ENCODE assay signal across 12 mouse cellular contexts in the genomic region with DNA sequence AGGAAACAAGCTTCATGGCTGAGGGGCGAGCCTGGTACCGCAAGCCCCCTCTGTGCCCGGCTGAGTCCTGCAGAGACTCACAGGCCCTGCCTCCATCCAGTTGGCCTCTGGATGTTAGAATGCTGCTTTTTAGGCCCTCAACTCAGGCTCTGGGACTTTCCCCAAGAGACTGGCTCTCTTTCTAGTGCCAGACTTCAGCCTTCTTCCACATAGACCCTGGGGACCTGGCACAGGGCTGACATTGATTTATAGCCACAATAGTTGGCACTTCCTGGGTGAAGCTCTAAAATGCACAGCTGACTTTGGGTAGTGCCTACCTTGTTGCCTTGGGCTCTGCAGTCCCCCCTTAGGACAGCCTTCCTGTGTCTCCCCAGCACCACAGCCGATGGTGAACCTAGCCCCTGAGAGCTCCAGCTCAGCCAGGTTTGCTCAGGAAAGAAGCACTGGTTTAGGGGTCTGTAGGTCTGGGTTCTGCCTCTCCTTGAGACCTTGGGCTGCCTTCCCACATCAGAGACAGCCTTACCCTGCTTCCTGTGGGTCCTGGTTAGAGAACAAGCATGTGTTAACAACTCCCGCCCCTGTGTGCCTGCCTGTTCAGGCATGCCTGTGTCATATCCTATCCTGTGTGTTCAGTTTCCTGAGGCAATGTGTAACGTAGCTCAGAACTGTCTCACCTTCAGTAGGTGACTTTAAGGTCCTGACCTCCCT. TPM values are rescaled to one million over a fixed set of nuclear protein-coding genes. Genes with fewer than 3 reads are reported as not detected.
DNase-seq lines count a peak whose midpoint lies in the region; TF ChIP-seq lines count a peak whose summit lies in the region.
"Had no signal": no experiment of that assay in that cellular context is flagged by ENCODE, and none has a peak within 500 bp of the region (broad histone marks: within the 10 kb centered on the region; RNA-seq: fewer than 3 reads in every experiment).

No protein-coding gene starts in this region.

- no peaks in the 10 kb centered on the region for H3K27me3 ChIP-seq in thymus, adult 2 months (ENCODE audit: control insufficient read depth, insufficient read depth, low read length)
- H3K27me3 ChIP-seq: forebrain, embryonic 15.5 days had no signal

- no peak for TF ChIP-seq CTCF in thymus, adult 2 months (IDR thresholded peaks at IDR 0.05; ENCODE audit: borderline replicate concordance, control insufficient read depth, extremely low read depth, insufficient read depth, low read length, poor library complexity)

- H3K4me3 ChIP-seq in thymus, adult 2 months (ENCODE audit: control insufficient read depth, insufficient read depth, low read length), result no peak overlapping the region
- H3K4me3 ChIP-seq: forebrain, embryonic 15.5 days had no signal

- peak overlapping the region; percentile 36; the same call in 1 of the 2 replicates for H3K27ac ChIP-seq in thymus, adult 2 months (ENCODE audit: control insufficient read depth, insufficient read depth, low read length)
- H3K27ac ChIP-seq: forebrain, embryonic 15.5 days had no signal

- H3K4me1 ChIP-seq in thymus, adult 2 months (replicated peaks; ENCODE audit: control insufficient read depth, insufficient read depth, low read length), result peaks cover 11% of the 10 kb centered on the region
- H3K4me1 ChIP-seq: forebrain, embryonic 15.5 days had no signal

- TF ChIP-seq POLR2A in thymus, adult 2 months (IDR thresholded peaks at IDR 0.05; ENCODE audit: control insufficient read depth, extremely low read depth, insufficient read depth, low read length, poor library complexity), result no peak

- no peaks in the 10 kb centered on the region for H3K36me3 ChIP-seq in thymus, adult 2 months (ENCODE audit: control insufficient read depth, insufficient read depth, low read length)
- H3K36me3 ChIP-seq: forebrain, embryonic 15.5 days had no signal

- 45% methylated on average over 6 of the region's 6 CpGs for WGBS in thymus, adult 2 months

- peak; percentile 20 for DNase-seq in embryo, embryonic 10 days (ENCODE audit: low spot score)
- DNase-seq in embryo, embryonic 9.5 days (ENCODE audit: extremely low spot score), result no peak
- DNase-seq in 416B (ENCODE audit: low read depth), result peak; percentile 43
- DNase-seq in fat pad, adult 2 months (ENCODE audit: extremely low read depth, low read depth, low spot score), result peak; percentile 90
- peak; percentile 61 for DNase-seq in thymus, adult 2 months
- DNase-seq in cerebellum, postnatal 14 days, result no peak
- no peak for DNase-seq in right cerebral cortex, postnatal 25 days
- DNase-seq in layer of hippocampus, adult 8-10 months (ENCODE audit: low spot score in 2 of 2), result no peak
- DNase-seq: kidney, postnatal 25 days; lung, postnatal 14 days had no signal

RNA-seq across cellular contexts. Expression of a gene that starts 9.3 kb away (rescaled TPM):
- polyA plus RNA-seq in thymus, adult 2 months (2012; rRNA removed), result 1.3 and 1.6 TPM in 2 replicates
- under 1 TPM; 0.45 to 0.83 (median 0.71) TPM for total RNA-seq in layer of hippocampus, adult 8-10 months (2022)

RNA-seq across cellular contexts. Expression of a gene that starts 17.2 kb away (rescaled TPM):
- 52.9 and 53.2 TPM in 2 replicates for polyA plus RNA-seq in thymus, adult 2 months (2012; rRNA removed)
- 10 to 100 TPM; 83.2 to 99.9 (median 93.0) TPM for total RNA-seq in layer of hippocampus, adult 8-10 months (2022)

RNA-seq across cellular contexts. Expression of a gene that starts 17.5 kb away (rescaled TPM):
- 207 and 221 TPM in 2 replicates for polyA plus RNA-seq in thymus, adult 2 months (2012; rRNA removed)
- 100 to 1,000 TPM; 217 to 315 (median 252) TPM for total RNA-seq in layer of hippocampus, adult 8-10 months (2022)

RNA-seq across cellular contexts. Expression of a gene that starts 56.2 kb away (rescaled TPM):
- 5.0 and 5.2 TPM in 2 replicates for polyA plus RNA-seq in thymus, adult 2 months (2012; rRNA removed)
- 1 to 10 TPM; 1.7 to 1.9 (median 1.8) TPM for total RNA-seq in layer of hippocampus, adult 8-10 months (2022)
- total RNA-seq: granulocyte monocyte progenitor cell, adult 5-6 weeks had no signal

Comparison
In these comparisons a context has a peak if more than half of its experiments do, and no peak if none do; other contexts are left out.
1. DNase-seq: peak in embryo, embryonic 10 days (single experiment), 416B (single experiment), fat pad, adult 2 months (single experiment) and thymus, adult 2 months (single experiment); none in embryo, embryonic 9.5 days (single experiment), cerebellum, postnatal 14 days (0 of 2), right cerebral cortex, postnatal 25 days (single experiment) and layer of hippocampus, adult 8-10 months (0 of 2).